Mouse (Mus musculus) c-Kit-negative CD71-positive TER-119-positive erythroid progenitor cells, embryonic 14.5 days (primary cell): Measurements from ENCODE around the gene Cmss1.

ENCODE experiments used
- DNase-seq: peaks from one replicate; pipeline ENCODE4 v3.0.0-alpha.2; 2013; ENCODE audit warnings: low read depth, low spot score

Cmss1 gene

GRCm38 (mm10) chr16:57515636-57516035, 91.0 kb downstream of the Cmss1 start:
- no peak for DNase-seq

GRCm38 (mm10) chr16:57514371-57514770, 92.3 kb downstream of the Cmss1 start:
- no peak for DNase-seq

GRCm38 (mm10) chr16:57513562-57513961, 93.1 kb downstream of the Cmss1 start:
- no peak for DNase-seq

GRCm38 (mm10) chr16:57509099-57509498, 97.6 kb downstream of the Cmss1 start:
- DNase-seq: no peak

- no peak for DNase-seq
These were observed 98.3 kb downstream of the Cmss1 start for GRCm38 (mm10) chr16:57508351-57508750.

GRCm38 (mm10) chr16:57506133-57506532, 100.5 kb downstream of the Cmss1 start:
- no peak for DNase-seq

- DNase-seq: no peak
These were observed 101.9 kb downstream of the Cmss1 start for GRCm38 (mm10) chr16:57504728-57505127.

- DNase-seq: no peak
These were observed 103.9 kb downstream of the Cmss1 start for GRCm38 (mm10) chr16:57502761-57503160.

- DNase-seq: no peak
These were observed 104.4 kb downstream of the Cmss1 start for GRCm38 (mm10) chr16:57502230-57502629.

GRCm38 (mm10) chr16:57500851-57501250, 105.8 kb downstream of the Cmss1 start:
- no peak for DNase-seq

GRCm38 (mm10) chr16:57496437-57497173, 110.1 kb downstream of the Cmss1 start:
- no peak for DNase-seq

- no peak for DNase-seq
These were observed 111.0 kb downstream of the Cmss1 start for GRCm38 (mm10) chr16:57495476-57496203.

GRCm38 (mm10) chr16:57491853-57492252, 114.8 kb downstream of the Cmss1 start:
- no peak for DNase-seq

- no peak for DNase-seq
These were observed 116.0 kb downstream of the Cmss1 start for GRCm38 (mm10) chr16:57490691-57491090.

- DNase-seq: no peak
These were observed 118.0 kb downstream of the Cmss1 start for GRCm38 (mm10) chr16:57488661-57489060.

GRCm38 (mm10) chr16:57486266-57486665, 120.4 kb downstream of the Cmss1 start:
- DNase-seq: no peak

GRCm38 (mm10) chr16:57485265-57485664, 121.4 kb downstream of the Cmss1 start:
- DNase-seq: no peak

GRCm38 (mm10) chr16:57484043-57484795, 122.4 kb downstream of the Cmss1 start:
- DNase-seq: no peak

- no peak for DNase-seq
These were observed 123.2 kb downstream of the Cmss1 start for GRCm38 (mm10) chr16:57483503-57483902.

GRCm38 (mm10) chr16:57482911-57483310, 123.8 kb downstream of the Cmss1 start:
- DNase-seq: no peak

- no peak for DNase-seq
These were observed 124.4 kb downstream of the Cmss1 start for GRCm38 (mm10) chr16:57482264-57482663.

- DNase-seq: no peak
These were observed 126.9 kb downstream of the Cmss1 start for GRCm38 (mm10) chr16:57479776-57480175.
